Mouse (Mus musculus): ENCODE results near the gene Map3k11. TPM values are rescaled to one million over a fixed set of nuclear protein-coding genes. Genes with fewer than 3 reads are reported as not detected.

Map3k11 gene
- polyA plus RNA-seq, 1 experiment from 2014 or later: 45.2 TPM

DNA sequence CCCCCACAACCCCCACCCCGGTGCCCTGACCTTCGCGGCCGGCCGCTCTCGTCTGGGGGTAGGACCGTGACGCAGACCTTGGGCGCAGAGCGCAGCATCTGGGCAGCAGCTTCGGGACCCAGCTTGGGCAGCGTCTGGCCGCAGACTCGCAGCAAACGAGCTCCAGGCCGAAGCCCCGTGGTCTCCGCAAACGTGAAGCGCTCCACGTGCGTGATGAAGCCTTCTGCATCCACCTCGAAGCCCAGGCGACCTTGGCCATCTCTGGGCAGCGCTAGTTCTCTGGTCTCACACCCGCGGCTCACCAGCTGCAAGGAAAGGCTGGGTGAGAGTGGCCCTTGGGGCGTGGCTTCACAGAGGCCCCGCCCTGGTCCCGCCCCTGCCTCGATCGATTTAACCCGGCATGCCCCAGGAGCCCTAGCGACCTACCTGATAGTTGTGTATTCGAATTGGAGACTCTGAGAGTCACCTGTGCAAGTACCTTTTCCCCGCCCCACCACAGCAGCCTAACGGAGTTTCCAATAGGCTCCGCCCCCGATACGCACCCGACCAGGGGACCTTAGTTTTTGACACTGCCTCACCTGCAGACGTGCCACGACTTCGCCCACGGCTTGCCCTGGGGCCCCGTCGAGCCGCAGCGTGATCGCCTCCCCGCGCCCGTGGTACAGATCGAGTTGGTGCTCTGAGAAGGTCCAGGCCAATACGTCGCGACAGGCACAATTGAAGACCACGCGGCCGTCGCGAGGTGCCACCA is 34.4 kb upstream of the Map3k11 start:
- peak overlapping the region; percentile 43 for H3K4me3 ChIP-seq
- H3K27ac ChIP-seq: no peak overlapping the region
- H3K9me3 ChIP-seq: no peaks in the 10 kb centered on the region
- WGBS: 10% methylated on average over 62 of the region's 62 CpGs
- peak overlapping the region; percentile 27 for H3K9ac ChIP-seq
- ATAC-seq (ENCODE audit: borderline replicate concordance, extremely low read depth, low FRiP score, low TSS enrichment): peak; percentile 60
- peaks cover 12% of the 10 kb centered on the region for H3K27me3 ChIP-seq
- H3K4me2 ChIP-seq: peak overlapping the region; percentile 88
- H3K4me1 ChIP-seq: peaks cover 20% of the 10 kb centered on the region
- H3K36me3 ChIP-seq: peaks cover 45% of the 10 kb centered on the region

DNA sequence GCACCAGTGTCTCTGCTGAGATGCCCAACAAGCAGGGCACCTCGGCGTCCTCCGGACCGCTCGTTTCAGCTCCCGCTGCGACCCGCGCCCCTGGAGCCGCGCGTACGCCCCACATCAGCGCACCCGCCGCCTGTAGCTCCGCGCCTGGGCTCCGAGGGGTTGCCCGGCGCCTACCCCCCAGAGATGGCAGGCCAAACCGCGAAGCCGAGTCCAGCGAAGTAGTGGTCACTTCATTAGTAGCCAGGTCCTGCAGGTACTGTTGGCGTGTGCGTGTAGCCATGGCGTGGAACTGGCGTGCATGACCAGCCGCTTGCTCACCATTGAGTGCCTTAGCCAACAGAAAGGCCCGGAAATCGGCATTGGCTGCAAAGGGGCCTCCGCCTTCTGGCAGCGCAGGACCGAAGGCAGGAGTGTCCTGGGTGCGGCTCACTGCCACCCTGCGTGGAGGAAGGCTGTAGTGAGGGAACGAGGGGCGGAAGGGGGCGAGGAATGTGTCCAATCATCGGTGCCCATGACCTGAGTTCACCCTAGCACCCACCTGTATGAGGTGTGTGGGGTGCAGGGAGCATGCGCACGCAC is 33.7 kb upstream of the Map3k11 start:
- Histone ChIP-seq H3K9me3 (no peaks in the 10 kb centered on the region), H3K4me3 (peak overlapping the region; percentile 43), H3K4me2 (peak overlapping the region; percentile 88), H3K27me3 (peaks cover 12% of the 10 kb centered on the region), H3K27ac (no peak overlapping the region), H3K4me1 (peaks cover 14% of the 10 kb centered on the region), H3K9ac (peak overlapping the region; percentile 27), H3K36me3 (peaks cover 45% of the 10 kb centered on the region)
- WGBS: 18% methylated on average over 43 of the region's 43 CpGs
- peak; percentile 4; the same call in 1 of the 2 replicates for ATAC-seq (ENCODE audit: borderline replicate concordance, extremely low read depth, low FRiP score, low TSS enrichment)

GRCm38 (mm10) chr19:5660942-5661751 is 27.4 kb upstream of the Map3k11 start:
- Histone ChIP-seq H3K36me3 (peaks cover 25% of the 10 kb centered on the region), H3K27me3 (no peaks in the 10 kb centered on the region), H3K9me3 (no peaks in the 10 kb centered on the region), H3K4me2 (peak overlapping the region; percentile 66), H3K4me3 (peak overlapping the region; percentile 55), H3K27ac (peak overlapping the region; percentile 93), H3K9ac (0 out of 2 replicates have a peak overlapping the region, but pooled peaks have one; percentile 1), H3K4me1 (peaks cover 30% of the 10 kb centered on the region)
- ATAC-seq (ENCODE audit: borderline replicate concordance, extremely low read depth, low FRiP score, low TSS enrichment): no peak
- 67% methylated on average over 16 of the region's 16 CpGs for WGBS

- Histone ChIP-seq H3K4me1 (peaks cover 30% of the 10 kb centered on the region), H3K4me2 (peak overlapping the region; percentile 66), H3K4me3 (peak overlapping the region; percentile 55), H3K9ac (peak overlapping the region; percentile 52; the same call in 1 of the 2 replicates), H3K36me3 (peaks cover 30% of the 10 kb centered on the region), H3K27ac (peak overlapping the region; percentile 93), H3K9me3 (no peaks in the 10 kb centered on the region), H3K27me3 (no peaks in the 10 kb centered on the region)
- 64% methylated on average over 8 of the region's 8 CpGs for WGBS
- no peak for ATAC-seq (ENCODE audit: borderline replicate concordance, extremely low read depth, low FRiP score, low TSS enrichment)
Measured at GRCm38 (mm10) chr19:5662310-5662709, 26.2 kb upstream of the Map3k11 start.

DNA sequence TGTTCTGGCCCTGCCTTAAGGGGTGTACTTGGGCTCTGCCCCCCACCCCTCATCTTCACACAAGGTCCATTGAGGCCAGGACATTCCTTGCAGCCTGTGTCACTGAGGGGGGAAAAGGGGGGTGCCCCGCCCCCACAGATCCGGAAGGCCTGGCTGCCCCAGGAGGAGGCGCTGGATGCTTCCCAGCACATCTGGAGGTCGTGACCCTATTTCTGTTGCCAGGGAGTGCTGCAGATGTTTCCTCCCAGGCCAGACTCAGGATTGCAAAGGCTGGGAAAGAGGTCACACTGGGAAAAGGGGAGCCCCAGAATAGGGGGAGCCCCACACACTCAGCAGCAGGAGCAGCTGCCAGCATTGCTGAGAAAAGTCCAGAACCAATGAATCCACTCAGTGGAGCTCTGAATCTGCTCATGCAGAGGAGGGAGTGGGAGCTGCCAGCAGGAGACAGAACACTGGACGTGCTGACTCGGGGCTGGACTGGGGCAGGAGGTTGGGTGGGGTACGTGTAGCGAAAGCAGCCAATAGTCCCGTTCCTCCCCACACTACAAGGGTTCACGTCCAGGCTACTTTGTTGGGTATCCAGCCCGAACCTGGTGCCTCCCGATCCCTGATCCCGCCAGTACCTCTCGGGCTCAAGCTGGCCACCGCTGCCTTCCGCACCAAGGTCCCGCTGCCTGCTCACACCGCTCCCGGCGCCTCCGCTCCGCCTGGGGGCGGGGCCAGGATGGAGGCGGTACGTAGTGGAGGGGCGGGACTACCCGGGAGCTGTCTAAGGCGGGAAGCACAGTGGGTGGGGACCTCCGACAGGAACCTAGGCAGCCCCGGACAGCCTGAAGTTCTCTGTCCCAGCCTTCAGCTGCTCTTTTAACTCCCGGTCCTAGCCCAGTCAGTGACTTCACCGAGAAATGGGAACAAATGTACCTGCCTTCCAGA is 25.3 kb upstream of the Map3k11 start, which contains the start of gene Sipa1:
Sipa1 (minus strand) TSS at position 727 of the 933 bp plus-strand sequence.
- H3K27ac ChIP-seq: peak within 1 kb of the TSS; percentile 93
- peak within 1 kb of the TSS; percentile 52 for H3K9ac ChIP-seq
- peak within 1 kb of the TSS; percentile 55 for H3K4me3 ChIP-seq
- no peaks in the 10 kb centered on the region for H3K27me3 ChIP-seq
- peaks cover 31% of the 10 kb centered on the region for H3K36me3 ChIP-seq
- H3K9me3 ChIP-seq: no peaks in the 10 kb centered on the region
- H3K4me2 ChIP-seq: peak within 1 kb of the TSS; percentile 66
- 2% methylated on average over 32 of the region's 32 CpGs for WGBS
- peaks cover 30% of the 10 kb centered on the region for H3K4me1 ChIP-seq
- peak; percentile 93 for ATAC-seq (ENCODE audit: borderline replicate concordance, extremely low read depth, low FRiP score, low TSS enrichment)

GRCm38 (mm10) chr19:5664669-5665257 is 23.8 kb upstream of the Map3k11 start:
- peaks cover 30% of the 10 kb centered on the region for H3K4me1 ChIP-seq
- no peak overlapping the region for H3K27ac ChIP-seq
- WGBS: 88% methylated on average over 10 of the region's 10 CpGs
- no peak overlapping the region for H3K4me3 ChIP-seq
- H3K4me2 ChIP-seq: no peak overlapping the region
- peaks cover 38% of the 10 kb centered on the region for H3K36me3 ChIP-seq
- H3K27me3 ChIP-seq: no peaks in the 10 kb centered on the region
- no peak for ATAC-seq (ENCODE audit: borderline replicate concordance, extremely low read depth, low FRiP score, low TSS enrichment)
- no peaks in the 10 kb centered on the region for H3K9me3 ChIP-seq
- H3K9ac ChIP-seq: no peak overlapping the region

GRCm38 (mm10) chr19:5665465-5665864 is 23.1 kb upstream of the Map3k11 start:
- Histone ChIP-seq H3K9me3 (no peaks in the 10 kb centered on the region), H3K27me3 (no peaks in the 10 kb centered on the region), H3K4me2 (no peak overlapping the region), H3K9ac (no peak overlapping the region), H3K36me3 (peaks cover 45% of the 10 kb centered on the region), H3K27ac (no peak overlapping the region), H3K4me1 (peaks cover 26% of the 10 kb centered on the region), H3K4me3 (no peak overlapping the region)
- ATAC-seq (ENCODE audit: borderline replicate concordance, extremely low read depth, low FRiP score, low TSS enrichment): no peak
- WGBS: 77% methylated on average over 15 of the region's 15 CpGs

GRCm38 (mm10) chr19:5666386-5666785 is 22.2 kb upstream of the Map3k11 start:
- Histone ChIP-seq H3K4me3 (no peak overlapping the region), H3K4me1 (peaks cover 22% of the 10 kb centered on the region), H3K9ac (no peak overlapping the region), H3K27me3 (no peaks in the 10 kb centered on the region), H3K27ac (no peak overlapping the region), H3K4me2 (no peak overlapping the region), H3K36me3 (peaks cover 52% of the 10 kb centered on the region), H3K9me3 (no peaks in the 10 kb centered on the region)
- WGBS: 89% methylated on average over 18 of the region's 18 CpGs
- no peak for ATAC-seq (ENCODE audit: borderline replicate concordance, extremely low read depth, low FRiP score, low TSS enrichment)

DNA sequence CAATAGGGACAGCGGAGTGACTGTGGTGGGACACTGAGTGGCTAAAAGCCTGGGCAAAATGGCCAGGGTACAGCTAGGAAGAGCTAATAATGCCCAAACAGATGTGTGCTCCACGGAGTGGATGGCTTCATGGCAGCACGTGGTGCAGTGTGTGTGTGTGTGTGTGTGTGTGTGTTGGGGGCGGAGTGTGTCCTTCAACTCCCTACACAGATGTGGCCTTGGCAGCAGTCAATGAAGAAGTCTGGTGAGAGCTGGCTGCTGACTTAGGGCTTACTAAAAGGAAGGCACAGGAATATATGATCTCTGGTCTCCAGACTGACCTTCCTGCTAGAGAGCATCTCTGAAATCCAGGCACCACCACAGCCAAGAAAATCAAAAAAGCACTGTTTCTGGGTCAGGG is 20.2 kb upstream of the Map3k11 start:
- H3K27me3 ChIP-seq: no peaks in the 10 kb centered on the region
- no peaks in the 10 kb centered on the region for H3K9me3 ChIP-seq
- no peak overlapping the region for H3K27ac ChIP-seq
- ATAC-seq (ENCODE audit: borderline replicate concordance, extremely low read depth, low FRiP score, low TSS enrichment): no peak
- peaks cover 7% of the 10 kb centered on the region; the same call in 1 of the 2 replicates for H3K4me1 ChIP-seq
- no peak overlapping the region for H3K4me3 ChIP-seq
- 80% methylated on average over 4 of the region's 4 CpGs for WGBS
- H3K36me3 ChIP-seq: peaks cover 71% of the 10 kb centered on the region
- no peak overlapping the region for H3K9ac ChIP-seq
- H3K4me2 ChIP-seq: no peak overlapping the region

- Histone ChIP-seq H3K9me3 (no peaks in the 10 kb centered on the region), H3K4me3 (no peak overlapping the region), H3K4me2 (no peak overlapping the region), H3K27ac (no peak overlapping the region), H3K9ac (no peak overlapping the region), H3K27me3 (no peaks in the 10 kb centered on the region), H3K4me1 (no peaks in the 10 kb centered on the region), H3K36me3 (peaks cover 92% of the 10 kb centered on the region)
- WGBS: 76% methylated on average over 4 of the region's 4 CpGs
- ATAC-seq (ENCODE audit: borderline replicate concordance, extremely low read depth, low FRiP score, low TSS enrichment): no peak
Measured at GRCm38 (mm10) chr19:5680432-5680831, 8.1 kb upstream of the Map3k11 start.

DNA sequence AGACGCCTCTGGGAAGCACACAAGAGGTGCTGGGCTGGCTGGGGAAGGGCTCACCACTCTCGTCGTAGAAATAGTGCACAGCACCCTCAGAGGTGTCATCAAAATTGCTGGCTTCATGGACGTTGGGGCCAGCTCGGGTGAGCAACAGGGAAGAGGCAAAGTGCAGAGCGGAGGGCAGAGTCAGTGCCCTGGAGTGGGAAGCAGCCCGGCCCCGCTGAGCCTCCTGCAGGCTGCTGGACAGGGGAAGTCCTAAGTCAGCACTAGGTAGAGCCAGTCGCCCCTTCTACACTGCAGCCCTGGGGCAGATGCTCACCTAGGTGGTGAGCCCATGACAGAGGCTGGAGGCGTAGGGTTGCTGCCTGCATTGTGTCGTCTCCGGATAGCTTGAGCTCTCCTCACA is 4.3 kb upstream of the Map3k11 start:
- ATAC-seq (ENCODE audit: borderline replicate concordance, extremely low read depth, low FRiP score, low TSS enrichment): no peak
- no peak overlapping the region for H3K4me2 ChIP-seq
- H3K27ac ChIP-seq: no peak overlapping the region
- peaks cover 70% of the 10 kb centered on the region for H3K36me3 ChIP-seq
- WGBS: 93% methylated on average over 12 of the region's 12 CpGs
- H3K4me1 ChIP-seq: peaks cover 11% of the 10 kb centered on the region
- no peak overlapping the region for H3K9ac ChIP-seq
- H3K9me3 ChIP-seq: no peaks in the 10 kb centered on the region
- H3K27me3 ChIP-seq: no peaks in the 10 kb centered on the region
- no peak overlapping the region for H3K4me3 ChIP-seq

Measured in lung, embryonic 15.5 days (tissue).